Mouse (Mus musculus): ENCODE measurements around the gene Ccdc38.

Ccdc38 gene

GRCm38 (mm10) chr10:93540431-93541210 is at the start of gene Ccdc38:
TSS of gene Ccdc38 (plus strand) at chr10:93540632.
- in situ Hi-C loops (cut with MboI; ENCODE audit: unreplicated experiment in 2 of 2), result loop anchor here in 1 of 2 experiments (5.0 to 10.0 kb wide), 2 partner anchors 37 to 376 kb away; partner anchors contain the start of gene Cdk17

DNA sequence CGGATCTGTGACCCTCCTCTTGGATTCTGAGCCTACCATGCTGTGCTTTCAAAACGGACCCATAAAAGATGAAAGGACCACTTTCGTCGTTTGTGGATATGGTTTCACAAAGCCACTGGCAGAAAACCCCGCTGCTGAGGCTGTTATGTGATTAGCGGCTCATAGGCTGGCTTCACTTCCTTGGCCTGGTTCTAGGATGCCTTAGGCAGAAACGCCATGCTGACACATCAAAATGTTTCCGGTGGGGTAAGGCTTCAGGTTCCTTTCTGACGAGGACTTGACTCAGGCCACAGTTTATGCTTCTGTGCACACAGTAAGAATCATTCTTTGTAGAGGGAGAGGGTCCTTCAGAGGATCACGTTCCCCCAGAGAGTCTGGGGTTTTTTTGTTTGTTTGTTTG is 39.6 kb upstream of the Ccdc38 start:
- in situ Hi-C loops (cut with MboI; ENCODE audit: unreplicated experiment in 2 of 2), result no loop called here

DNA sequence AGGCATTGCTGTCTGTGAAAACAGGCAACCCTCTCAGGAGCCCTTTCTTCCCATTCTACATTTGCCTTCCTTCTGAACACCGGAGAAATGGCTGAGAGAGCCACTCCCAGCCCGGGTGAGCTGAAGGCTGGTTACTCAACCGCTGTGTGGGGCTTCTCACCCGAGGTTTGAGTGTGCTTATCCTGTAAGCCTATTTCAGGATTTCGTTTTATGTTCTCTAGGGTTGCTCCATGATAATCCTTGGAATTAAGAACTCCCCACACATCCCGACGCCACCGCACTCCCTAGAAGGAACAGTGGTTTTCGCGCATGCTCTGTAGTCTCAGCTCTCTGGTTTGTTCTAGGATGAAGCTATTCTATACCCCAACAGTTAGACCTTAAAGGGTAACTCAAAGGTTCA is 39.1 kb upstream of the Ccdc38 start:
- in situ Hi-C loops (cut with MboI; ENCODE audit: unreplicated experiment in 2 of 2), result no loop called here

DNA sequence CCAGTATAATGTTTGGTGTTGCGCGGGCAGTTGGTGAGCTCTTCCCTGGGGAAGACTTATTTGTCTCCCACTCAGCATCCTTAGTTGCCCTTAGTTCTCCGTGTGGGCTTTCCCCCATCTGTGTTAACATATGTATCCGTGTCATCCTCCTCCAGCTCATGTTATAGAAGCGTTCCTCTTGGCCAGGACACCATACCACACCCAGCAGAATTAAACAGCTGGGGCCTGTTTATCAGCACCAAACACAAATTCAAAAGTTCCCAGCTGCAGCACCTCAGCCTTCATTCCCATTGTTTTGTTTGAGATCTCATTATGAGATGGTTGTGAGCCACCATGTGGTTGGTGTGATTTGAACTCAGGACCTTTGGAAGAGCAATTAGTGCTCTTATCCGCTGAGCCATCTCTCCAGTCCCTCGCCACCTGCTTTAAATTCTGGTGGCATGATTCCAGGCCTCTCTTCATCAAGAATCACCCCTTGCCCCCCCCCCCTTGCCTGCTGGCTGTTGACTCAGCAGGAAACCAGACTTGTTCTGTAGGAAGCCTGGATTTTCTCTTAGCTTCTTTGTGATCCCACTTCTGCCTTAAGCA is 32.0 kb upstream of the Ccdc38 start:
- in situ Hi-C loops (cut with MboI; ENCODE audit: unreplicated experiment in 2 of 2), result no loop called here

- in situ Hi-C loops (cut with MboI; ENCODE audit: unreplicated experiment in 2 of 2), result no loop called here
Measured at GRCm38 (mm10) chr10:93509532-93510153, 30.8 kb upstream of the Ccdc38 start.

- in situ Hi-C loops (cut with MboI; ENCODE audit: unreplicated experiment in 2 of 2), result no loop called here
Measured at GRCm38 (mm10) chr10:93515419-93515818, 25.0 kb upstream of the Ccdc38 start.

GRCm38 (mm10) chr10:93515927-93516326 is 24.5 kb upstream of the Ccdc38 start:
- in situ Hi-C loops (cut with MboI; ENCODE audit: unreplicated experiment in 2 of 2), result no loop called here

GRCm38 (mm10) chr10:93517754-93518153 is 22.7 kb upstream of the Ccdc38 start:
- in situ Hi-C loops (cut with MboI; ENCODE audit: unreplicated experiment in 2 of 2), result no loop called here

- in situ Hi-C loops (cut with MboI; ENCODE audit: unreplicated experiment in 2 of 2), result no loop called here
Measured at GRCm38 (mm10) chr10:93518186-93518585, 22.2 kb upstream of the Ccdc38 start.

DNA sequence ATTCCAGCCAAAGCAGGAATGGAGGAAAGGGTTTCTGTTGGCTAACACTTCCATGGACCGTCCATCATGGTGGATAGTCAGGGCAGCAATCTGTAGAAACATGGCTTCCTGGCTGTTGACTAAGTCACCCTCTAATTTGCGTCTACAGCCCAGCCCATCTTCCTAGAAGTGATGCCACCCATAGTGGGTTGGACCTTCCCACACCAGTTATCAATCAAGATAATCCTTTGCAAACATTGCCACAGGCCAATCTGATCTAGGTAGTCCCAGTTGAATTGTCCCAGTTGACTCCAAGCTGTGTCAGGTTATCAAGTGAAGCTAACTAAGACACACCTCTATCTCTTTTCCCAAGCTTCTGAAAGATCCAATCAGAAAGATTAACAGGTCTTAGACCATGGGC is 21.8 kb upstream of the Ccdc38 start:
- in situ Hi-C loops (cut with MboI; ENCODE audit: unreplicated experiment in 2 of 2), result no loop called here

DNA sequence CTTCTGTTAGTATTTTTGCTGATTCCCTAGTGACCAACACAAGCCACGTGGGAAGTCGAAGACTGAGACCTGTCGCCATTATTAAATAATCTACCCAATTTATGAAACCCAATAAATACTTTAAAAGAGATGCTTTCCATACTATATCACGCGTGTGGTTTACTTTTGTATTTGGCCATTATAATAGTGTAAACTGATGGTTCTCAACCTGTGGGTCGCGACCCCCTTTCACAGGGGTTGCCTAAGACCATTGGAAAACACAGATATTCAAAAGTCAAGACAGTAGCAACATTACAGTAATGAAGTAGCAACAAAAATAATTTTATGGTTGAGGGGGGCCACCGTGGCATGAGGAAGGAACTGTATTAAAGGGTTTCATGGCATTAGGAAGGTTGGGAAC is 21.3 kb upstream of the Ccdc38 start:
- in situ Hi-C loops (cut with MboI; ENCODE audit: unreplicated experiment in 2 of 2), result no loop called here

GRCm38 (mm10) chr10:93519756-93520155 is 20.7 kb upstream of the Ccdc38 start:
- in situ Hi-C loops (cut with MboI; ENCODE audit: unreplicated experiment in 2 of 2), result no loop called here

GRCm38 (mm10) chr10:93520994-93521393 is 19.4 kb upstream of the Ccdc38 start:
- in situ Hi-C loops (cut with MboI; ENCODE audit: unreplicated experiment in 2 of 2), result no loop called here

DNA sequence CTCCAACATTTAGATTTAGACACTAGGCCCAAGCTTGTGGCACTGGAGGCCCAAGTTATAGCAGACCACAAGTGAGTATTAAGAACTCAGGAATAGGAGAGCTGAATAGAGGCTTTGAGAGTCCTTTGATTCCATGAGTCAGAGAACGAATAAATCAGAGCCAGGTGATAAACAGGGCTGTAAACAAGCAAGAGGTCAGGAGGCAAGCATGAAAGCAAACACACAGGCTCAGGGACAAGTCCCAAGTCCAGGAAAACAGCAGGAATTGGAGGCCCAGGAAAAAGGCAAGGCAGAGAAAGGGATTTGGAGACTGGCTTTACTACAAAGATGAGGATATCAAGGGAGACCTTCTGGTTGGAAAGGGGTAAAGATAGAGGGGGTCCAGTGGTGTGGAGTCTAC is 15.1 kb upstream of the Ccdc38 start:
- in situ Hi-C loops (cut with MboI; ENCODE audit: unreplicated experiment in 2 of 2), result no loop called here

DNA sequence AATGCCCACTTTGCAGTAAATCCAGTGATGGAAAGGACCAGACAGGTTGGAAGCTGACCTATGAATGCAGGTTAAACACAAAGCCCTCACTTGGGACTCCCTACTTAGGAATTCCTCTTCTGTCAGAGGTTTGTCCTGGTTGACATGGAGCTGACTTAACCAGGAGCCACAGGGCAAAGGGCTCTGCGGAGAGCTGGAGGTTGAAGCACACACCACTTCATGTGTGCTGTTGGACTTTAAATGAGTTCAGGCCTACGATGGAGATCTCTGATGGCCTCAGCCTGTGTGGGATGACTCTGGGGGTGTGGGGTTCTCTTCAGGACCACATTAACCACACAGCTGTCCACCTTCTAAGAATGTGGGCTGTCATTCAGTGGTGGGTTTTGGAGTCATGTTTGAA is 2.1 kb upstream of the Ccdc38 start:
- in situ Hi-C loops (cut with MboI; ENCODE audit: unreplicated experiment in 2 of 2), result loop anchor here in 1 of 2 experiments (5.0 kb wide), 2 partner anchors 44 to 46 kb away; no protein-coding TSS in a partner anchor

DNA sequence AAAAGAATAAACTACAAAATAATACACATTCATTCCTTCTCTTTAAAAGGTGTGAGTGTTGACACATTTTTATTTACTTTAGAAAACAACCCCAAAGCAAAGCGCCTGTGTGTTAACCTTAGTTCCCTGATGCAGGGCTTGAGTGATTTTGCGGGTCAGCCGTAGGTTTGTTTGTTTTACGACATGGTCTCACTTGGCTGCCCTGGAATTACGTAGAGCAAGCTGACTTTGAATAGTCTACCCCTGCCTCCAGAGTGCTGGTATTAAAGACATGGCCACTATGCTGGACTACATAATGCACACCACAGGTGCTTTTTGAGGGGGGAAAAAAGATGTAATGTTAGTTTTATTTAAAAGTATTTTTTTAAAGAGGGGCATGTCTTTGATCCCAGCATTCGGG is 1.6 kb upstream of the Ccdc38 start:
- in situ Hi-C loops (cut with MboI; ENCODE audit: unreplicated experiment in 2 of 2), result loop anchor here in 1 of 2 experiments (5.0 kb wide), 2 partner anchors 43 to 47 kb away; no protein-coding TSS in a partner anchor

GRCm38 (mm10) chr10:93539775-93540430 is 529 bp upstream of the Ccdc38 start, which contains the start of gene Amdhd1:
TSS of gene Amdhd1 (minus strand) at chr10:93540033.
- in situ Hi-C loops (cut with MboI; ENCODE audit: unreplicated experiment in 2 of 2), result loop anchor here (5.0 to 10.0 kb wide), 4 partner anchors 37 to 375 kb away; partner anchors contain the start of gene Cdk17 (in 1 of the 2)

- in situ Hi-C loops (cut with MboI; ENCODE audit: unreplicated experiment in 2 of 2), result loop anchor here in 1 of 2 experiments (5.0 to 10.0 kb wide), 2 partner anchors 36 to 377 kb away; partner anchors contain the start of gene Cdk17
Measured at GRCm38 (mm10) chr10:93541585-93541984, 1.2 kb downstream of the Ccdc38 start.

DNA sequence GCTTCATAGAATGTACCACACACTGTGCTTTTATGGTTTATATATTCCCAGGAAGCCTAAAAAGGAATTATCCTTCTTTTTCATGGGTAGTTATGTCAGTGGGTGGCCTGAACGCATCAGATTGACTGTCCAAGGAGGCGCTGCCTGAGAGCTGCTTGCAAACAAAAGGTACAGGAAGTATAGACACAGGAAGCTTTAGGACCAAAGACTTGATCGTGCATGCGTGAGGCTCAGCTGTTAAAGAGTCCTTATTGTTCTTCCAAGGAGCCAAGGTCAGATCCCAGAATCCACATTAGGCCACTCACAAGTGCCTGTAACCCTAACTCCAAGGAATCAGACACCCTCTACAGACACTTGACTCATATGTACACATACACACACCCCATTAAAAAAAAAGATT is 1.9 kb downstream of the Ccdc38 start:
- in situ Hi-C loops (cut with MboI; ENCODE audit: unreplicated experiment in 2 of 2), result loop anchor here in 1 of 2 experiments (5.0 to 10.0 kb wide), 2 partner anchors 35 to 378 kb away; partner anchors contain the start of gene Cdk17

- in situ Hi-C loops (cut with MboI; ENCODE audit: unreplicated experiment in 2 of 2), result loop anchor here in 1 of 2 experiments (5.0 to 10.0 kb wide), 2 partner anchors 34 to 378 kb away; partner anchors contain the start of gene Cdk17
Measured at GRCm38 (mm10) chr10:93543176-93543575, 2.7 kb downstream of the Ccdc38 start.

All from v-Abl transformed pro-B cells (cell line).